Mouse (Mus musculus) myocyte (in vitro differentiated cells): ENCODE data around the gene Gm49416. TPM values are rescaled to one million over a fixed set of nuclear protein-coding genes. Genes with fewer than 3 reads are reported as not detected.

Experiments
- H3K27me3 ChIP-seq: one replicate; pipeline ENCODE4 v1.6.1; 2011; ENCODE audit not compliant: control insufficient read depth, insufficient read depth, insufficient read length
- H3K36me3 ChIP-seq: one replicate; pipeline ENCODE4 v1.6.1; 2011; ENCODE audit not compliant: control insufficient read depth, insufficient read depth
- H3K4me2 ChIP-seq: one replicate; pipeline ENCODE4 v1.6.1; 2011; ENCODE audit warnings: low read depth, control low read depth
- H3K4me3 ChIP-seq: one replicate; pipeline ENCODE4 v1.5.1; 2011; ENCODE audit warnings: mild to moderate bottlenecking, control low read depth, moderate library complexity
- H3K79me2 ChIP-seq: one replicate; pipeline ENCODE4 v1.6.1; 2011; ENCODE audit not compliant: control insufficient read depth, insufficient read depth
- H3ac ChIP-seq: one replicate; pipeline ENCODE4 v1.6.1; 2011; ENCODE audit not compliant: control insufficient read depth, insufficient read length
- CEBPB ChIP-seq: IDR thresholded peaks from 2 replicates; pipeline ENCODE4 v1.6.1; 2011; ENCODE audit warnings: mild to moderate bottlenecking, moderate library complexity; ENCODE audit not compliant: poor library complexity, insufficient read depth, severe bottlenecking
- E2F4 ChIP-seq: IDR thresholded peaks from one replicate; pipeline ENCODE4 v1.6.1; 2011; ENCODE audit warnings: mild to moderate bottlenecking, control low read depth, moderate library complexity; ENCODE audit not compliant: insufficient read depth
- MAX ChIP-seq: IDR thresholded peaks from one replicate; pipeline ENCODE4 v1.6.1; 2011; ENCODE audit warnings: low read depth, mild to moderate bottlenecking, control low read depth
- MYOD1 ChIP-seq, 3 experiments: IDR thresholded peaks; one replicate each; pipeline ENCODE4 v1.6.1; 2011; ENCODE audit warnings: control low read depth in 2 of 3, low read depth in 2 of 3, mild to moderate bottlenecking in 2 of 3, moderate library complexity in 1 of 3; ENCODE audit not compliant: insufficient read length in 2 of 3, control insufficient read depth in 1 of 3
- MYOG ChIP-seq, 3 experiments: IDR thresholded peaks; one replicate each; pipeline ENCODE4 v1.6.1; 2011; ENCODE audit warnings: control low read depth in 2 of 3, low read depth in 2 of 3, mild to moderate bottlenecking in 2 of 3; ENCODE audit not compliant: insufficient read length in 2 of 3, control insufficient read depth in 1 of 3, insufficient read depth in 1 of 3
- POLR2A ChIP-seq: IDR thresholded peaks from one replicate; pipeline ENCODE4 v1.6.1; 2011; ENCODE audit warnings: low read depth, mild to moderate bottlenecking, control low read depth, moderate library complexity; ENCODE audit not compliant: insufficient read length
- POLR2AphosphoS2 ChIP-seq: IDR thresholded peaks from one replicate; pipeline ENCODE4 v1.6.1; 2011; ENCODE audit warnings: low read depth, control low read depth; ENCODE audit not compliant: insufficient read length
- REST ChIP-seq: IDR thresholded peaks from one replicate; pipeline ENCODE4 v1.6.1; 2011; ENCODE audit warnings: mild to moderate bottlenecking, control low read depth, moderate library complexity; ENCODE audit not compliant: insufficient read depth, insufficient read length
- SRF ChIP-seq: IDR thresholded peaks from one replicate; pipeline ENCODE4 v1.6.1; 2011; ENCODE audit warnings: low read depth; ENCODE audit not compliant: control insufficient read depth, insufficient read length
- TCF12 ChIP-seq: IDR thresholded peaks from one replicate; pipeline ENCODE4 v1.6.1; 2011; ENCODE audit warnings: mild to moderate bottlenecking, control low read depth; ENCODE audit not compliant: poor library complexity, insufficient read depth, severe bottlenecking
- TCF3 ChIP-seq: IDR thresholded peaks from one replicate; pipeline ENCODE4 v1.6.1; 2011; ENCODE audit warnings: low read depth, control low read depth; ENCODE audit not compliant: insufficient read length
- USF1 ChIP-seq: IDR thresholded peaks from one replicate; pipeline ENCODE4 v1.6.1; 2011; ENCODE audit warnings: low read depth, mild to moderate bottlenecking, control low read depth, moderate library complexity
- polyA plus RNA-seq: library from polyadenylated mRNA; unstranded; fragments of >200 nt; fragmentation: generic; extraction: Trizol; gene quantifications from one replicate; pipeline ENCODE4 v1.2.1, GENCODE M21; 2012; ENCODE audit warnings: missing spikeins

The Gm49416 gene
- polyA plus RNA-seq, 1 experiment, result 0.44 TPM

DNA sequence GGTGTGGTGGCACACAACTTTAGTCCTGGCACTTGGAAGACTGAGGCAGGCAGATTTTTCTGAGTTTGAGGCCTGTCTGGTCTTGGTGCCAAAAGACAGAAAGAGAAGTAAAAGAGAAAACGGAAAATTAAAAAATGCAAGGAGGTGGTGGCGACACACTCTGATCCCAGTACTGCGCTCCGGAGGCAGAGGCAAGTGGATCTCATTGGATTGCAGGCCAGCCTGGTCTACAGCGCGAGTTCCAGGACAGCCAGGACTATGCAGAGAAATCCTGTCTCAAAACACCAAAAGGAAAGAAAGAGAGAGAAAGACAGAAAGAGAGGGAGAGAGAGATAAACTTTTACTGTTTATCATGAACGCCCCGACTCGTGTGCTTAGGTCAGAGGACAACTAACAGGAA is 17.9 kb upstream of the Gm49416 start:
- TF ChIP-seq REST, result no peak
- TF ChIP-seq TCF12, result no peak
- no peak for TF ChIP-seq TCF3
- TF ChIP-seq USF1, result no peak
- TF ChIP-seq POLR2A, result no peak
- no peak for TF ChIP-seq SRF
- no peak for TF ChIP-seq POLR2AphosphoS2
- no peak for TF ChIP-seq MAX
- TF ChIP-seq CEBPB, result no peak
- TF ChIP-seq MYOG (IDR thresholded peaks at IDR 0.05; ENCODE audit: control insufficient read depth in 1 of 3, insufficient read depth in 1 of 3, insufficient read length in 2 of 3, low read depth in 2 of 3), result no peak
- TF ChIP-seq MYOD1 (IDR thresholded peaks at IDR 0.05; ENCODE audit: control insufficient read depth in 1 of 3, insufficient read length in 2 of 3, low read depth in 2 of 3), result no peak
- TF ChIP-seq E2F4, result no peak
- Histone ChIP-seq H3K27me3 (no peaks in the 10 kb centered on the region), H3K79me2 (peaks cover 19% of the 10 kb centered on the region), H3K4me3 (peak overlapping the region; percentile 77), H3K36me3 (peaks cover 23% of the 10 kb centered on the region), H3K4me2 (peak overlapping the region; percentile 75), H3ac (peak overlapping the region; percentile 80)

DNA sequence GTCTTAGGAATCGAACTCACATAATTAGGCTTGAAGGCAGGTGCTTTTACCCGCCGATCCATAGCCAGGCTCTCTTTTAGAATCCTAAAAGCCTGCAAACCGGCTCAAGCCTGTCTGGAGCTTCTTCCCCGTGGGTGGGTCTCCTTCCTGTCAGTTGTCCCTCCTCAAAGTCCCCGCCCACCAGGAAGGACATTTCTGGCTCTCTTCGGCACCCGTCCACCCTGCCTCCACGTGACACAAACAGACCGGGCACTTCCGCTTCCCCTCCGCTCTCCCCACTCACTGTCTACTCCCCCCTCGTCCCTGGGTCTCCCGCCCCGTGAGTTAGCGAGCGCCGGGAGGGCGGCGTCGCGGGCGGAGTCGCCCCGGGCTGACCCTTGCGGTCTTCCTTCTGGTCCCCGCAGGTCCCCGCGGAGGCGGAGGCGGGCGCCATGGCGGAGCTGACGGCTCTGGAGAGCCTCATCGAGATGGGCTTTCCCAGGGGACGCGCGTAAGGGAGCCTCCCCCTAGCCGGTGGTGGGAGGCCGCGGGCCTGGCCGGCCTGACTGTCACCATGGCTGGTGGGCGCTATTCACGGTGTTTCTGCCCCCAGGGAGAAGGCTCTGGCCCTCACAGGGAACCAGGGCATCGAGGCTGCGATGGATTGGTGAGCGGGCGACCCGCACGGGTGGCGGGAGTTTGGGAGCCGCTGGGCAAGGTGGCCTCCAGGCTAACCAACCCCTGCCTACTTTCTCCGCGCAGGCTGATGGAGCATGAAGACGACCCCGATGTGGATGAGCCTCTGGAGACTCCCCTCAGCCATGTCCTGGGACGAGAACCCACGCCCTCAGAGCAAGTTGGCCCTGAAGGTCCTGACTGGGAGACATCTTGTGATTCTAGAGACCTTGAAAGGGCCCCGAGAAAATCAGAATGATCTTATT is 17.2 kb upstream of the Gm49416 start, which contains the start of gene Ubxn1:
Gene Ubxn1 (plus strand): TSS at position 230 of the 920 bp plus-strand sequence.
- Histone ChIP-seq H3K4me3 (peak within 1 kb of the TSS; percentile 77), H3K27me3 (no peaks in the 10 kb centered on the region), H3ac (peak within 1 kb of the TSS; percentile 80), H3K4me2 (peak within 1 kb of the TSS; percentile 97), H3K79me2 (peaks cover 19% of the 10 kb centered on the region), H3K36me3 (peaks cover 30% of the 10 kb centered on the region)
- TF ChIP-seq MYOD1 (IDR thresholded peaks at IDR 0.05; ENCODE audit: control insufficient read depth in 1 of 3, insufficient read length in 2 of 3, low read depth in 2 of 3), result no peak
- TF ChIP-seq SRF, result peak; percentile 24
- TF ChIP-seq CEBPB, result no peak
- peak; percentile 100 for TF ChIP-seq USF1
- TF ChIP-seq POLR2AphosphoS2, result peak; percentile 41
- TF ChIP-seq REST, result no peak
- TF ChIP-seq MAX, result no peak
- no peak for TF ChIP-seq TCF3
- no peak for TF ChIP-seq TCF12
- peak; percentile 12 for TF ChIP-seq E2F4
- peak; percentile 63 for TF ChIP-seq POLR2A
- TF ChIP-seq MYOG (IDR thresholded peaks at IDR 0.05; ENCODE audit: control insufficient read depth in 1 of 3, insufficient read depth in 1 of 3, insufficient read length in 2 of 3, low read depth in 2 of 3), result peak in 1 of 3 experiments; percentile 19

DNA sequence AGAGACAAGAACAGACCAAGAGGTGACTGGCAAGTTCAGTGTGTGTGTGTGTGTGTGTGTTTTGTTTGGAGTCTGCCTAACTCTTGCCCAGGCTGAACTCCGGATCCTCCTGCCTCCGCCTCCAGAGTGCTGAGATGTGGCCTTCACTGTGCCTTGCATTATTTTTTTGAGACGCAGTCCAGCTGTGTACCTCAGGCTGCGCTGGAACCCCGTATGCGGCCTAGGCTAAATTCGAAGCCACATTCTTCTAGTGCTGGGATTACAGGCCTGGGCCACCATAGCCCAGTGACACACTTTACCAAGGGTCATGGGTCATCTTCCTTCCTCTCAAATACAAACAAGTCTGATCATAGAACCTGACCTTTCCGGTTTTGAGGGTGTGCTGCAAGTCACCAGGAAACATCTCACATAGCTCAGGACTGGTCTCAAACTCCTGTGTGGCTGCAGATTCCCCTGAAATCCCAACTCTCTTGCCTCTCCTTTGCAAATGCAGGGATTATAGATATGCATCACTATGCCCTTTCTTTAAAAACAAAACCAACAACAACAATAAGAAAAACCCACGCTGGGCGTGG is 16.4 kb upstream of the Gm49416 start:
- TF ChIP-seq E2F4 (no peak), USF1 (no peak), MYOD1 (IDR thresholded peaks at IDR 0.05; ENCODE audit: control insufficient read depth in 1 of 3, insufficient read length in 2 of 3, low read depth in 2 of 3) (no peak), SRF (no peak), REST (no peak)
- Histone ChIP-seq H3K36me3 (peaks cover 34% of the 10 kb centered on the region), H3ac (peak overlapping the region; percentile 80)

DNA sequence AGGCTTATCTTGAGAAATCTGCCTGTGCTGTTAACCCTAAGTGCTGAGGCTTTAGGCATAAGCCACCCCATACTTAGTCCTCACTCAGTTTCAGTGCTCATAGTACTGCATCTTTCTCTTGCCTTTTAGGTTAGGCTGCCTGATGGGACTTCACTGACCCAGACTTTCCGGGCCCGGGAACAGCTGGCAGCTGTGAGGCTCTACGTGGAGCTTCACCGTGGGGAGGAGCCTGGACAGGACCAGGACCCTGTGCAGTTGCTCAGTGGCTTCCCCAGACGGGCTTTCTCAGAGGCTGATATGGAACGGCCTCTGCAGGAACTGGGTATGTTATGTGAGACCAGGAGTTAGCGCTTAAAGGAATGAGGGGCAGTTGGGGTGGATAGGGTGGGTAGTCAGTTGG is 13.7 kb upstream of the Gm49416 start:
- Histone ChIP-seq H3K4me3 (no peak overlapping the region), H3K36me3 (peaks cover 34% of the 10 kb centered on the region), H3K4me2 (no peak overlapping the region), H3K27me3 (no peaks in the 10 kb centered on the region), H3K79me2 (peaks cover 19% of the 10 kb centered on the region), H3ac (no peak overlapping the region)
- no peak for TF ChIP-seq POLR2AphosphoS2
- TF ChIP-seq MAX, result no peak
- TF ChIP-seq MYOG (IDR thresholded peaks at IDR 0.05; ENCODE audit: control insufficient read depth in 1 of 3, insufficient read depth in 1 of 3, insufficient read length in 2 of 3, low read depth in 2 of 3), result peak in 1 of 3 experiments; percentile 9
- no peak for TF ChIP-seq E2F4
- no peak for TF ChIP-seq POLR2A
- TF ChIP-seq SRF, result no peak
- no peak for TF ChIP-seq TCF12

More for the DNA sequence above, 16.4 kb upstream of the Gm49416 start:
- no peaks in the 10 kb centered on the region for H3K27me3 ChIP-seq
- peaks cover 19% of the 10 kb centered on the region for H3K79me2 ChIP-seq
- H3K4me2 ChIP-seq, result peak overlapping the region; percentile 97
- peak overlapping the region; percentile 77 for H3K4me3 ChIP-seq
